In genomic region chr5:139405953-139406352, GRCm38 (mm10) we compare ENCODE assay signal across 12 mouse cellular contexts. TPM values are rescaled to one million over a fixed set of nuclear protein-coding genes. Genes with fewer than 3 reads are reported as not detected.
DNase-seq lines count a peak whose midpoint lies in the region; ATAC-seq lines count a peak whose summit lies in the region.
"Had no signal": no experiment of that assay in that cellular context is flagged by ENCODE, and none has a peak within 500 bp of the region (broad histone marks: within the 10 kb centered on the region; RNA-seq: fewer than 3 reads in every experiment).

No protein-coding gene starts in this region.

- peaks cover 19% of the 10 kb centered on the region for H3K4me1 ChIP-seq in hindbrain, embryonic 12.5 days
- no peaks in the 10 kb centered on the region for H3K4me1 ChIP-seq in hindbrain, embryonic 11.5 days (replicated peaks; ENCODE audit: control insufficient read depth, insufficient read depth, low read length)
- peaks cover 46% of the 10 kb centered on the region for H3K4me1 ChIP-seq in neural tube, embryonic 13.5 days (replicated peaks)
- H3K4me1 ChIP-seq in limb, embryonic 13.5 days = peaks cover 45% of the 10 kb centered on the region
- H3K4me1 ChIP-seq in stomach, embryonic 16.5 days (ENCODE audit: control insufficient read depth, insufficient read depth, low read length) = peaks cover 11% of the 10 kb centered on the region
- H3K4me1 ChIP-seq: intestine, embryonic 15.5 days had no signal

- H3K4me2 ChIP-seq in hindbrain, embryonic 12.5 days (replicated peaks) = no peak overlapping the region
- no peak overlapping the region for H3K4me2 ChIP-seq in hindbrain, embryonic 11.5 days (replicated peaks; ENCODE audit: low read depth, low read length)
- H3K4me2 ChIP-seq in neural tube, embryonic 13.5 days = no peak overlapping the region
- peak overlapping the region; percentile 43 for H3K4me2 ChIP-seq in limb, embryonic 13.5 days (replicated peaks)
- no peak overlapping the region for H3K4me2 ChIP-seq in stomach, embryonic 16.5 days (ENCODE audit: low read depth, low read length)
- H3K4me2 ChIP-seq: intestine, embryonic 15.5 days; midbrain, embryonic 15.5 days had no signal

- no peak for DNase-seq in hindbrain, embryonic 11.5 days (ENCODE audit: low spot score)
- no peak for DNase-seq in neural tube, embryonic 10.5 days (ENCODE audit: extremely low spot score, low spot score)
- DNase-seq in ovary, postnatal 14 days (ENCODE audit: low spot score) = no peak
- DNase-seq in cerebellum, postnatal 10 days = no peak
- DNase-seq: cerebellum, postnatal 36 days; spleen, adult 18-20 months had no signal

- no peak overlapping the region for H3K9ac ChIP-seq in hindbrain, embryonic 12.5 days
- H3K9ac ChIP-seq in hindbrain, embryonic 11.5 days (ENCODE audit: low read depth, low read length) = no peak overlapping the region
- no peak overlapping the region for H3K9ac ChIP-seq in neural tube, embryonic 13.5 days
- no peak overlapping the region for H3K9ac ChIP-seq in limb, embryonic 13.5 days
- no peak overlapping the region for H3K9ac ChIP-seq in stomach, embryonic 16.5 days (ENCODE audit: low read length)
- H3K9ac ChIP-seq: intestine, embryonic 15.5 days; midbrain, embryonic 15.5 days had no signal

- no peak for ATAC-seq in hindbrain, embryonic 12.5 days (ENCODE audit: low FRiP score)
- ATAC-seq in hindbrain, embryonic 11.5 days (ENCODE audit: low FRiP score) = no peak
- no peak for ATAC-seq in neural tube, embryonic 13.5 days (ENCODE audit: low read depth)
- ATAC-seq in limb, embryonic 13.5 days (ENCODE audit: low FRiP score, low read depth) = peak; percentile 21; the same call in 1 of the 2 replicates
- no peak for ATAC-seq in stomach, embryonic 16.5 days (ENCODE audit: insufficient read depth, low FRiP score)
- ATAC-seq: intestine, embryonic 15.5 days; midbrain, embryonic 15.5 days had no signal

- H3K36me3 ChIP-seq in hindbrain, embryonic 12.5 days = no peaks in the 10 kb centered on the region
- H3K36me3 ChIP-seq in hindbrain, embryonic 11.5 days (ENCODE audit: control insufficient read depth, insufficient read depth, low read length) = no peaks in the 10 kb centered on the region
- H3K36me3 ChIP-seq in neural tube, embryonic 13.5 days = no peaks in the 10 kb centered on the region
- H3K36me3 ChIP-seq in limb, embryonic 13.5 days = no peaks in the 10 kb centered on the region
- H3K36me3 ChIP-seq in stomach, embryonic 16.5 days (ENCODE audit: control insufficient read depth, insufficient read depth, low read length) = no peaks in the 10 kb centered on the region
- H3K36me3 ChIP-seq: intestine, embryonic 15.5 days; midbrain, embryonic 15.5 days had no signal

- 88% methylated on average over 3 of the region's 3 CpGs for WGBS in hindbrain, embryonic 12.5 days
- WGBS in hindbrain, embryonic 11.5 days = 82% methylated on average over 3 of the region's 3 CpGs
- WGBS in neural tube, embryonic 13.5 days = 69% methylated on average over 3 of the region's 3 CpGs
- WGBS in limb, embryonic 13.5 days = 62% methylated on average over 3 of the region's 3 CpGs
- WGBS in stomach, embryonic 16.5 days = 48% methylated on average over 3 of the region's 3 CpGs

- no peaks in the 10 kb centered on the region for H3K9me3 ChIP-seq in hindbrain, embryonic 12.5 days (replicated peaks)
- H3K9me3 ChIP-seq in hindbrain, embryonic 11.5 days (ENCODE audit: control insufficient read depth, low read length) = no peaks in the 10 kb centered on the region
- no peaks in the 10 kb centered on the region for H3K9me3 ChIP-seq in neural tube, embryonic 13.5 days
- H3K9me3 ChIP-seq in limb, embryonic 13.5 days = no peaks in the 10 kb centered on the region
- H3K9me3 ChIP-seq in stomach, embryonic 16.5 days (replicated peaks; ENCODE audit: control insufficient read depth, low read length) = no peaks in the 10 kb centered on the region
- H3K9me3 ChIP-seq: intestine, embryonic 15.5 days; midbrain, embryonic 15.5 days had no signal

- H3K27me3 ChIP-seq in hindbrain, embryonic 12.5 days = no peaks in the 10 kb centered on the region
- H3K27me3 ChIP-seq in hindbrain, embryonic 11.5 days (ENCODE audit: control insufficient read depth, insufficient read depth, low read length) = no peaks in the 10 kb centered on the region
- no peaks in the 10 kb centered on the region for H3K27me3 ChIP-seq in neural tube, embryonic 13.5 days
- no peaks in the 10 kb centered on the region for H3K27me3 ChIP-seq in limb, embryonic 13.5 days
- no peaks in the 10 kb centered on the region for H3K27me3 ChIP-seq in stomach, embryonic 16.5 days (ENCODE audit: control insufficient read depth, insufficient read depth, low read length)
- H3K27me3 ChIP-seq: intestine, embryonic 15.5 days; midbrain, embryonic 15.5 days had no signal

- H3K27ac ChIP-seq in hindbrain, embryonic 12.5 days = peak overlapping the region; percentile 44
- H3K27ac ChIP-seq in hindbrain, embryonic 11.5 days (ENCODE audit: low read depth, low read length) = no peak overlapping the region
- peak overlapping the region; percentile 70 for H3K27ac ChIP-seq in neural tube, embryonic 13.5 days (replicated peaks)
- peak overlapping the region; percentile 52 for H3K27ac ChIP-seq in limb, embryonic 13.5 days
- H3K27ac ChIP-seq in stomach, embryonic 16.5 days (ENCODE audit: low read length) = peak overlapping the region; percentile 19; the same call in 1 of the 2 replicates
- H3K27ac ChIP-seq: intestine, embryonic 15.5 days; midbrain, embryonic 15.5 days had no signal

- no peak overlapping the region for H3K4me3 ChIP-seq in hindbrain, embryonic 12.5 days
- no peak overlapping the region for H3K4me3 ChIP-seq in hindbrain, embryonic 11.5 days (ENCODE audit: low read depth, low read length)
- H3K4me3 ChIP-seq in neural tube, embryonic 13.5 days = no peak overlapping the region
- no peak overlapping the region for H3K4me3 ChIP-seq in limb, embryonic 13.5 days
- H3K4me3 ChIP-seq in stomach, embryonic 16.5 days (replicated peaks; ENCODE audit: low read length) = no peak overlapping the region
- H3K4me3 ChIP-seq: intestine, embryonic 15.5 days; midbrain, embryonic 15.5 days had no signal

RNA-seq across cellular contexts. Expression of gene C130050O18Rik, which starts 0.9 kb away (rescaled TPM):
- polyA plus RNA-seq in hindbrain, embryonic 12.5 days (2016; fragmentation: Nextera tagmentation; extraction: Ambion mirVana) = 0.45 and 0.90 TPM in 2 replicates
- 0.11 and 0.32 TPM in 2 replicates for polyA plus RNA-seq in hindbrain, embryonic 11.5 days (2014; fragmentation: Nextera tagmentation; extraction: Ambion mirVana)
- polyA plus RNA-seq in neural tube, embryonic 13.5 days (2015; fragmentation: Nextera tagmentation; extraction: Ambion mirVana) = 0.38 and 0.39 TPM in 2 replicates
- polyA plus RNA-seq in limb, embryonic 13.5 days (2015; fragmentation: Nextera tagmentation; extraction: Ambion mirVana) = 3.5 and 3.9 TPM in 2 replicates
- polyA plus RNA-seq in stomach, embryonic 16.5 days (2015; fragmentation: Nextera tagmentation; extraction: Ambion mirVana) = 0.80 and 1.2 TPM in 2 replicates

RNA-seq across cellular contexts. Expression of gene Gper1, which starts 17.0 kb away (rescaled TPM):
- 5.0 TPM in 2 replicates for polyA plus RNA-seq in hindbrain, embryonic 12.5 days (2016; fragmentation: Nextera tagmentation; extraction: Ambion mirVana)
- polyA plus RNA-seq in hindbrain, embryonic 11.5 days (2014; fragmentation: Nextera tagmentation; extraction: Ambion mirVana) = 2.0 and 2.4 TPM in 2 replicates
- 8.5 and 9.9 TPM in 2 replicates for polyA plus RNA-seq in neural tube, embryonic 13.5 days (2015; fragmentation: Nextera tagmentation; extraction: Ambion mirVana)
- polyA plus RNA-seq in limb, embryonic 13.5 days (2015; fragmentation: Nextera tagmentation; extraction: Ambion mirVana) = 3.5 and 4.6 TPM in 2 replicates
- 2.9 and 3.6 TPM in 2 replicates for polyA plus RNA-seq in stomach, embryonic 16.5 days (2015; fragmentation: Nextera tagmentation; extraction: Ambion mirVana)

RNA-seq across cellular contexts. Expression of gene Gpr146, which starts 28.5 kb away (rescaled TPM):
- polyA plus RNA-seq in hindbrain, embryonic 12.5 days (2016; fragmentation: Nextera tagmentation; extraction: Ambion mirVana) = 1.8 and 2.4 TPM in 2 replicates
- polyA plus RNA-seq in hindbrain, embryonic 11.5 days (2014; fragmentation: Nextera tagmentation; extraction: Ambion mirVana) = 1.8 TPM in 2 replicates
- polyA plus RNA-seq in neural tube, embryonic 13.5 days (2015; fragmentation: Nextera tagmentation; extraction: Ambion mirVana) = 1.8 and 1.9 TPM in 2 replicates
- polyA plus RNA-seq in limb, embryonic 13.5 days (2015; fragmentation: Nextera tagmentation; extraction: Ambion mirVana) = 1.4 and 1.9 TPM in 2 replicates
- 3.1 and 4.2 TPM in 2 replicates for polyA plus RNA-seq in stomach, embryonic 16.5 days (2015; fragmentation: Nextera tagmentation; extraction: Ambion mirVana)

RNA-seq across cellular contexts. Expression of gene Cyp2w1, which starts 53.5 kb away (rescaled TPM):
- 0.41 and 0.46 TPM in 2 replicates for polyA plus RNA-seq in hindbrain, embryonic 12.5 days (2016; fragmentation: Nextera tagmentation; extraction: Ambion mirVana)
- not detected in 2 replicates for polyA plus RNA-seq in hindbrain, embryonic 11.5 days (2014; fragmentation: Nextera tagmentation; extraction: Ambion mirVana)
- polyA plus RNA-seq in neural tube, embryonic 13.5 days (2015; fragmentation: Nextera tagmentation; extraction: Ambion mirVana) = not detected in 2 replicates
- polyA plus RNA-seq in limb, embryonic 13.5 days (2015; fragmentation: Nextera tagmentation; extraction: Ambion mirVana) = 2.8 and 4.5 TPM in 2 replicates
- polyA plus RNA-seq in stomach, embryonic 16.5 days (2015; fragmentation: Nextera tagmentation; extraction: Ambion mirVana) = 11.4 and 11.5 TPM in 2 replicates

RNA-seq across cellular contexts. Expression of gene 3110082I17Rik, which starts 54.4 kb away (rescaled TPM):
- 22.9 and 26.3 TPM in 2 replicates for polyA plus RNA-seq in hindbrain, embryonic 12.5 days (2016; fragmentation: Nextera tagmentation; extraction: Ambion mirVana)
- 29.2 and 31.2 TPM in 2 replicates for polyA plus RNA-seq in hindbrain, embryonic 11.5 days (2014; fragmentation: Nextera tagmentation; extraction: Ambion mirVana)
- 14.9 and 15.1 TPM in 2 replicates for polyA plus RNA-seq in neural tube, embryonic 13.5 days (2015; fragmentation: Nextera tagmentation; extraction: Ambion mirVana)
- polyA plus RNA-seq in limb, embryonic 13.5 days (2015; fragmentation: Nextera tagmentation; extraction: Ambion mirVana) = 32.6 and 33.1 TPM in 2 replicates
- 35.2 and 35.7 TPM in 2 replicates for polyA plus RNA-seq in stomach, embryonic 16.5 days (2015; fragmentation: Nextera tagmentation; extraction: Ambion mirVana)
